12 mouse cellular contexts compared by ENCODE assay signal in genomic region chr3:28550497-28551093, GRCm38 (mm10).
DNase-seq lines count a peak whose midpoint lies in the region; ATAC-seq lines count a peak whose summit lies in the region.
"Had no signal": no experiment of that assay in that cellular context is flagged by ENCODE, and none has a peak within 500 bp of the region (broad histone marks: within the 10 kb centered on the region; RNA-seq: fewer than 3 reads in every experiment).

No protein-coding gene starts in this region.

- no peak overlapping the region for H3K9ac ChIP-seq in forebrain, embryonic 13.5 days
- H3K9ac ChIP-seq in forebrain, embryonic 11.5 days (ENCODE audit: low read length), result no peak overlapping the region
- no peak overlapping the region for H3K9ac ChIP-seq in forebrain, embryonic 14.5 days (ENCODE audit: low read length)
- H3K9ac ChIP-seq: embryonic facial prominence, embryonic 12.5 days; liver, embryonic 13.5 days had no signal

- ATAC-seq in forebrain, embryonic 13.5 days, result peak; percentile 79
- ATAC-seq in forebrain, embryonic 11.5 days (replicated peaks; ENCODE audit: low FRiP score), result no peak
- peak; percentile 80 for ATAC-seq in forebrain, embryonic 14.5 days

- H3K36me3 ChIP-seq in forebrain, embryonic 13.5 days (ENCODE audit: poor library complexity, severe bottlenecking), result no peaks in the 10 kb centered on the region
- no peaks in the 10 kb centered on the region for H3K36me3 ChIP-seq in forebrain, embryonic 11.5 days (ENCODE audit: control insufficient read depth, insufficient read depth, low read length)
- H3K36me3 ChIP-seq in forebrain, embryonic 14.5 days (ENCODE audit: control insufficient read depth, insufficient read depth, low read length), result peaks cover 4% of the 10 kb centered on the region; the same call in 1 of the 2 replicates
- H3K36me3 ChIP-seq: embryonic facial prominence, embryonic 12.5 days; heart, embryonic 10.5 days; liver, embryonic 13.5 days had no signal

- H3K4me2 ChIP-seq in forebrain, embryonic 13.5 days, result no peak overlapping the region
- no peak overlapping the region for H3K4me2 ChIP-seq in forebrain, embryonic 11.5 days (ENCODE audit: low read depth, low read length, severe bottlenecking)
- no peak overlapping the region for H3K4me2 ChIP-seq in forebrain, embryonic 14.5 days (ENCODE audit: low read length)
- H3K4me2 ChIP-seq: embryonic facial prominence, embryonic 12.5 days; liver, embryonic 13.5 days had no signal

- H3K4me3 ChIP-seq in forebrain, embryonic 13.5 days, result no peak overlapping the region
- no peak overlapping the region for H3K4me3 ChIP-seq in forebrain, embryonic 11.5 days (ENCODE audit: low read depth, low read length)
- H3K4me3 ChIP-seq in forebrain, embryonic 14.5 days (ENCODE audit: low read depth, low read length), result no peak overlapping the region
- H3K4me3 ChIP-seq: embryonic facial prominence, embryonic 12.5 days; heart, embryonic 10.5 days; liver, embryonic 13.5 days had no signal

- WGBS in forebrain, embryonic 13.5 days, result 35% methylated on average over 6 of the region's 6 CpGs
- WGBS in forebrain, embryonic 11.5 days, result 53% methylated on average over 6 of the region's 6 CpGs
- 24% methylated on average over 6 of the region's 6 CpGs for WGBS in forebrain, embryonic 14.5 days

- no peak for DNase-seq in forebrain, embryonic 11.5 days (ENCODE audit: low spot score)
- DNase-seq in brain, adult 2 months (ENCODE audit: low read depth, low spot score), result peak; percentile 95
- DNase-seq in forebrain, embryonic 14.5 days (ENCODE audit: low spot score), result peak; percentile 81
- DNase-seq in mesoderm, embryonic 11.5 days (ENCODE audit: low read depth, low spot score), result peak; percentile 26
- DNase-seq in gastrocnemius, postnatal 14 days, result no peak
- no peak for DNase-seq in urinary bladder, adult 2 months (ENCODE audit: low spot score)
- DNase-seq in retina, postnatal 1 day, result no peak
- DNase-seq: kidney, adult 2 months; liver, embryonic 13.5 days had no signal

- intact Hi-C loops in gastrocnemius, postnatal 14 days (cut with DNase I; ENCODE audit: low total_unique reads), result no loop called here

- no peaks in the 10 kb centered on the region for H3K27me3 ChIP-seq in forebrain, embryonic 13.5 days
- H3K27me3 ChIP-seq in forebrain, embryonic 11.5 days (ENCODE audit: control insufficient read depth, insufficient read depth, low read length), result no peaks in the 10 kb centered on the region
- no peaks in the 10 kb centered on the region for H3K27me3 ChIP-seq in forebrain, embryonic 14.5 days (replicated peaks; ENCODE audit: control insufficient read depth, insufficient read depth, low read length)
- H3K27me3 ChIP-seq: embryonic facial prominence, embryonic 12.5 days; liver, embryonic 13.5 days had no signal

- peak overlapping the region; percentile 77 for H3K27ac ChIP-seq in forebrain, embryonic 13.5 days
- H3K27ac ChIP-seq in forebrain, embryonic 11.5 days (ENCODE audit: low read depth, low read length), result no peak overlapping the region
- H3K27ac ChIP-seq in forebrain, embryonic 14.5 days (ENCODE audit: low read depth, low read length), result peak overlapping the region; percentile 66; the same call in 1 of the 2 replicates
- H3K27ac ChIP-seq: embryonic facial prominence, embryonic 12.5 days; heart, embryonic 10.5 days; liver, embryonic 13.5 days had no signal

- H3K4me1 ChIP-seq in forebrain, embryonic 13.5 days, result peaks cover 35% of the 10 kb centered on the region
- no peaks in the 10 kb centered on the region; the same call in 1 of the 2 replicates for H3K4me1 ChIP-seq in forebrain, embryonic 11.5 days (replicated peaks; ENCODE audit: control insufficient read depth, insufficient read depth, low read length)
- H3K4me1 ChIP-seq in forebrain, embryonic 14.5 days (ENCODE audit: control insufficient read depth, insufficient read depth, low read length), result peaks cover 26% of the 10 kb centered on the region
- H3K4me1 ChIP-seq: embryonic facial prominence, embryonic 12.5 days; liver, embryonic 13.5 days had no signal

- no peaks in the 10 kb centered on the region for H3K9me3 ChIP-seq in forebrain, embryonic 13.5 days (replicated peaks)
- no peaks in the 10 kb centered on the region for H3K9me3 ChIP-seq in forebrain, embryonic 11.5 days (ENCODE audit: control insufficient read depth, low read length)
- no peaks in the 10 kb centered on the region for H3K9me3 ChIP-seq in forebrain, embryonic 14.5 days (replicated peaks; ENCODE audit: control insufficient read depth, low read length)
- H3K9me3 ChIP-seq: embryonic facial prominence, embryonic 12.5 days; heart, embryonic 10.5 days; liver, embryonic 13.5 days had no signal

Comparison
In these comparisons a context has a peak if more than half of its experiments do, and no peak if none do; other contexts are left out.
1. DNase-seq: peak in brain, adult 2 months (single experiment), forebrain, embryonic 14.5 days (single experiment) and mesoderm, embryonic 11.5 days (single experiment); none in forebrain, embryonic 11.5 days (single experiment), gastrocnemius, postnatal 14 days (single experiment), urinary bladder, adult 2 months (single experiment) and retina, postnatal 1 day (single experiment).